Mouse (Mus musculus): Measurements from ENCODE around the gene Oprd1. TPM values are rescaled to one million over a fixed set of nuclear protein-coding genes. Genes with fewer than 3 reads are reported as not detected.

The Oprd1 gene
- polyA plus RNA-seq, 2 experiments: 0.18 to 0.65 TPM

DNA sequence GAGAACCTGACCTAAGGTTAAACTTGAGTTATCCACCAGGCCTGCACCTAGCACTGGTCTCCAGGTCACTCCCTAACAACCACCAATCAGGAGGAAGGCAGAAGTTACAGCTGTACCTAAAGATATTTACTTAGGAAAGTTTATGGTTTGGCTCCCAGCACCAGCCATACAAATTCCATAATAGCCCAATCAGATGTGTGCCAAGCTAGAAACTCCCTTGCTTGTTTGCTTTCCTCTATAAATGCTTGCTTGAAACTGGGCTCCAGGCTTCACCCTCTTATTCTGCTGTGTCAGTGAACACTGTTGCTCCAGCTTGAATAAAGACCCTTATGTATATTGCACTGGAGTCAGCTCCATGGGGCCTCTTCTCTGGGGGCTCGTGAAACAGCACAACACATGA is 7.4 kb upstream of the Oprd1 start:
- Histone ChIP-seq H3K36me3 (ENCODE audit: control insufficient read depth, insufficient read depth, low read length) (no peaks in the 10 kb centered on the region), H3K27me3 (ENCODE audit: control insufficient read depth, insufficient read depth, low read length) (no peaks in the 10 kb centered on the region), H3K4me3 (replicated peaks; ENCODE audit: low read length) (no peak overlapping the region), H3K4me2 (replicated peaks; ENCODE audit: low read depth, low read length, severe bottlenecking) (no peak overlapping the region), H3K9me3 (ENCODE audit: control insufficient read depth, low read length) (0 out of 2 replicates have a peak, but pooled peaks cover 3% of the 10 kb centered on the region), H3K4me1 (ENCODE audit: control insufficient read depth, insufficient read depth, low read length) (no peaks in the 10 kb centered on the region; the same call in 1 of the 2 replicates), H3K9ac (ENCODE audit: low read depth, low read length, severe bottlenecking) (no peak overlapping the region), H3K27ac (replicated peaks; ENCODE audit: low read depth, low read length) (no peak overlapping the region)
- TF ChIP-seq POLR2A (IDR thresholded peaks at IDR 0.05; ENCODE audit: borderline replicate concordance, extremely low read depth, insufficient read depth, insufficient read length): no peak
- peak; percentile 62; the same call in 1 of the 2 replicates for ATAC-seq (ENCODE audit: low FRiP score, low read depth)
- DNase-seq (ENCODE audit: low spot score): no peak
- 55% methylated on average over 1 of the region's 1 CpGs for WGBS

DNA sequence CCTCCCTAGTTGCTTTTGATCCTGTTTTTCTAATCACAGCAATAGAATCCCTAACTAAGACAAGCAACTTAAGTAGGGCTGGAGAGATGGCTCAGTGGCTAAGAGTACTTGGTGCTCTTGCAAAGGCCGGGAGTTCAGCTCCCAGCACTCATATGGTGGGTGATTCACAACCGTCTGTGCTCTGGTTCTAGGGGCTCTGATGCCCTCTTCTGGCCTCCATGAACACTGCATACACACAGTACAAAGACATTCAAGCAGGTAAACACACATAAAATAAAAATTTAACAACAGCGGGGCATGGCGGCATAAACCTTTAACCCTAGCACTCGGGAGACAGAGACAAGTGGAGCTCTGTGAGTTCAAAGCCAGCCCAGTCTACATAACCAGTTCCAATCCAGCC is 1.9 kb upstream of the Oprd1 start:
- Histone ChIP-seq H3K4me1 (ENCODE audit: control insufficient read depth, insufficient read depth, low read length) (no peaks in the 10 kb centered on the region), H3K4me2 (replicated peaks; ENCODE audit: low read depth, low read length, severe bottlenecking) (no peak overlapping the region), H3K4me3 (replicated peaks; ENCODE audit: low read length) (no peak overlapping the region), H3K9ac (ENCODE audit: low read depth, low read length, severe bottlenecking) (no peak overlapping the region), H3K36me3 (ENCODE audit: control insufficient read depth, insufficient read depth, low read length) (no peaks in the 10 kb centered on the region), H3K9me3 (ENCODE audit: control insufficient read depth, low read length) (no peaks in the 10 kb centered on the region), H3K27ac (replicated peaks; ENCODE audit: low read depth, low read length) (no peak overlapping the region), H3K27me3 (ENCODE audit: control insufficient read depth, insufficient read depth, low read length) (peaks cover 38% of the 10 kb centered on the region)
- DNase-seq (ENCODE audit: low spot score): no peak
- WGBS: 64% methylated on average over 5 of the region's 5 CpGs
- ATAC-seq (ENCODE audit: low FRiP score, low read depth): no peak
- TF ChIP-seq POLR2A (IDR thresholded peaks at IDR 0.05; ENCODE audit: borderline replicate concordance, extremely low read depth, insufficient read depth, insufficient read length): no peak

DNA sequence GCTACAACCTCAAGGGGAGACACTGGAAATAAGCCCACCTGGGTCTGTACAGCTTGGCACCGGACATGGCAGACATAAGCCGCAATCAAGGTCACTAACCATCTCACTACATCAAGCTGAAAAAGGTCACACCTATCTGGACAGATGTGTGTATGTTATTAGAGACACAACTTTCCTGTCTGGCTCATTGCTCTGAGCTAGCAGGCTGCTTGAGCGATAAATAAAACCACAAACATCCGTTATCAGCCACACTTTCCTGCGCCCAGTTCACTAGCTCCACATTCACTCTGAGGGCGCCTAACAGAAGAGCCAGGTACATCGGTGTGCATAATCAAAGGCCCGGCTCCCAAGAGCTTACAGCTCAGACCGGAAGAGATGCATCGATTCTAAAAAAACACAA is 806 bp upstream of the Oprd1 start:
- ATAC-seq (ENCODE audit: low FRiP score, low read depth) (no peak), DNase-seq (ENCODE audit: low spot score) (no peak)
- no peak overlapping the region for H3K27ac ChIP-seq (replicated peaks; ENCODE audit: low read depth, low read length)
- H3K4me1 ChIP-seq (ENCODE audit: control insufficient read depth, insufficient read depth, low read length): no peaks in the 10 kb centered on the region
- no peaks in the 10 kb centered on the region for H3K9me3 ChIP-seq (ENCODE audit: control insufficient read depth, low read length)
- H3K36me3 ChIP-seq (ENCODE audit: control insufficient read depth, insufficient read depth, low read length): no peaks in the 10 kb centered on the region
- WGBS: 37% methylated on average over 10 of the region's 10 CpGs
- no peak for TF ChIP-seq POLR2A (IDR thresholded peaks at IDR 0.05; ENCODE audit: borderline replicate concordance, extremely low read depth, insufficient read depth, insufficient read length)
- H3K27me3 ChIP-seq (ENCODE audit: control insufficient read depth, insufficient read depth, low read length): peaks cover 38% of the 10 kb centered on the region
- no peak overlapping the region for H3K9ac ChIP-seq (ENCODE audit: low read depth, low read length, severe bottlenecking)
- H3K4me2 ChIP-seq (replicated peaks; ENCODE audit: low read depth, low read length, severe bottlenecking): peak overlapping the region; percentile 91
- H3K4me3 ChIP-seq (replicated peaks; ENCODE audit: low read length): peak overlapping the region; percentile 50; the same call in 1 of the 2 replicates

DNA sequence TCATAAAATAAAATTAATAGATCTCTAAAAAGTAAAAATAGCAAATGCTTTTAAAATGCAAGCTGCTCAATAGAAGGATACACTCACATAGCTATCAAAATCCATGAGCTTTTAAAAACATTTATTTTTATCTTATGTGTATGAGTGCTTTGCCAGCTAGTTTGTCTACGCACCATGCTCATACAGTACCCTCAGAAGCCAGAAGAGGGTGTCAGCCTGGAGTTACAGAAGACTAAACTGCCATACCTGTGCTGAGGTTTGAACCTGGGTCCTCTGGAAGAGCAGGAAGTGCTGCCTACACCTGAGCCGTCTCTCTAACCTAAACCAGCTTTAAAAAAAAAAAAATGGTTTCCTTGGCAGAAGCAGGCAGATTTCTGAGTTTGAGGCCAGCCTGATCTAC is 5.6 kb downstream of the Oprd1 start:
- H3K9me3 ChIP-seq (ENCODE audit: control insufficient read depth, low read length): no peaks in the 10 kb centered on the region
- ATAC-seq (ENCODE audit: low FRiP score, low read depth): no peak
- H3K27ac ChIP-seq (replicated peaks; ENCODE audit: low read depth, low read length): no peak overlapping the region
- H3K4me2 ChIP-seq (replicated peaks; ENCODE audit: low read depth, low read length, severe bottlenecking): no peak overlapping the region
- H3K27me3 ChIP-seq (ENCODE audit: control insufficient read depth, insufficient read depth, low read length): peaks cover 11% of the 10 kb centered on the region; the same call in 1 of the 2 replicates
- no peak overlapping the region for H3K4me3 ChIP-seq (replicated peaks; ENCODE audit: low read length)
- TF ChIP-seq POLR2A (IDR thresholded peaks at IDR 0.05; ENCODE audit: borderline replicate concordance, extremely low read depth, insufficient read depth, insufficient read length): no peak
- no peaks in the 10 kb centered on the region for H3K36me3 ChIP-seq (ENCODE audit: control insufficient read depth, insufficient read depth, low read length)
- 85% methylated on average over 2 of the region's 2 CpGs for WGBS
- no peak overlapping the region for H3K9ac ChIP-seq (ENCODE audit: low read depth, low read length, severe bottlenecking)
- H3K4me1 ChIP-seq (ENCODE audit: control insufficient read depth, insufficient read depth, low read length): no peaks in the 10 kb centered on the region
- no peak for DNase-seq (ENCODE audit: low spot score)

DNA sequence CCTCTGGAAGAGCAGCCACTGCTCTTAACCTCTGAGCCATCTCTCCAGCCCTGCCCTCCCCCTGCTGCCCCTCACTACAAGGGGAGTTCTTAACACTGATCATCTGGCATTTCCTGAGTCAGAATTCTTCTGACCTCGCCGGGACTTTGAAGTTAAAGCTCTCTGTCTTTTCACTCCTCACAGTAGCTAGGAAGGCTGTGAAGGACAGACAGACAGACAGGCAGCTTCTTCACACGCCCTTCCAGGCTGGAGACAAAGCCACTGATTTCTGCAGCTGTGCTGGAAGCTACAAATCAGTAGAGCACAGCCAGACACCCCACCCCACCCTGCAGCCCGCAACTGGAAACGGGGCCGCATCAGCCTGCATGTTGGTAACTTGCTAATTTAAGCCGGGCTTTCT is 7.3 kb downstream of the Oprd1 start:
- Histone ChIP-seq H3K36me3 (ENCODE audit: control insufficient read depth, insufficient read depth, low read length) (no peaks in the 10 kb centered on the region), H3K4me1 (ENCODE audit: control insufficient read depth, insufficient read depth, low read length) (no peaks in the 10 kb centered on the region), H3K27ac (replicated peaks; ENCODE audit: low read depth, low read length) (no peak overlapping the region), H3K27me3 (ENCODE audit: control insufficient read depth, insufficient read depth, low read length) (peaks cover 4% of the 10 kb centered on the region; the same call in 1 of the 2 replicates), H3K4me3 (replicated peaks; ENCODE audit: low read length) (no peak overlapping the region), H3K9ac (ENCODE audit: low read depth, low read length, severe bottlenecking) (no peak overlapping the region), H3K9me3 (ENCODE audit: control insufficient read depth, low read length) (no peaks in the 10 kb centered on the region), H3K4me2 (replicated peaks; ENCODE audit: low read depth, low read length, severe bottlenecking) (no peak overlapping the region)
- DNase-seq (ENCODE audit: low spot score) (no peak), ATAC-seq (ENCODE audit: low FRiP score, low read depth) (no peak)
- WGBS: 74% methylated on average over 7 of the region's 7 CpGs
- no peak for TF ChIP-seq POLR2A (IDR thresholded peaks at IDR 0.05; ENCODE audit: borderline replicate concordance, extremely low read depth, insufficient read depth, insufficient read length)

DNA sequence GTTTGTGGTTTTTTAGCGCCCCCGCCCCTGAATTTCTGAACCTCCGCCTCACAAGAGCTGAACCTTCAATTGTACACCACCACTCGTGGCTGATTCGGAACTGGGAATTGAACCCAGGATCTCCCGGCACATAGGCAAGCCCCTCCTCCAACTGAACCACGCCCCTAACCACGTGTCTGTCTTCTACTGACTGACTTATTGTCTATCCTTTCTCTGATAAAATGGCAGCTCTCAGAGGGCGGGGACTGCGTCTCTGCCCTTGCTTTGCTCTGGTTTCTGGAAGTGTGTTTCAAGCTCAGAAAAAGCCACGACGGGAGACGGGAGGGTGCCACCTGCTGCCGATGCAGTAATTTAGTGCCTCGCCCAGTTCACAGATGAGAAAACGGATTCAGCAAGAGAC is 10.4 kb downstream of the Oprd1 start:
- ATAC-seq (ENCODE audit: low FRiP score, low read depth) (no peak), DNase-seq (ENCODE audit: low spot score) (no peak)
- Histone ChIP-seq H3K36me3 (ENCODE audit: control insufficient read depth, insufficient read depth, low read length) (no peaks in the 10 kb centered on the region), H3K9ac (ENCODE audit: low read depth, low read length, severe bottlenecking) (no peak overlapping the region), H3K27ac (replicated peaks; ENCODE audit: low read depth, low read length) (no peak overlapping the region), H3K27me3 (ENCODE audit: control insufficient read depth, insufficient read depth, low read length) (no peaks in the 10 kb centered on the region), H3K9me3 (ENCODE audit: control insufficient read depth, low read length) (no peaks in the 10 kb centered on the region), H3K4me2 (replicated peaks; ENCODE audit: low read depth, low read length, severe bottlenecking) (no peak overlapping the region), H3K4me3 (replicated peaks; ENCODE audit: low read length) (no peak overlapping the region), H3K4me1 (ENCODE audit: control insufficient read depth, insufficient read depth, low read length) (no peaks in the 10 kb centered on the region)
- 66% methylated on average over 16 of the region's 16 CpGs for WGBS
- no peak for TF ChIP-seq POLR2A (IDR thresholded peaks at IDR 0.05; ENCODE audit: borderline replicate concordance, extremely low read depth, insufficient read depth, insufficient read length)

Measured in limb, embryonic 14.5 days (tissue).